Mouse (Mus musculus) T-cell, adult 66 days (primary cell): Measurements from ENCODE around the gene Mbip. TPM values are rescaled to one million over a fixed set of nuclear protein-coding genes. Genes with fewer than 3 reads are reported as not detected.

Experiments used
- total RNA-seq, 2 experiments: library from RNA; stranded (reverse); gene quantifications; 3 replicates in 1 of 2; 4 replicates in 1 of 2; pipeline ENCODE4 v1.2.4; 2023

Mbip gene
- 10 to 100 TPM; 41.7 to 48.1 TPM for total RNA-seq

DNA sequence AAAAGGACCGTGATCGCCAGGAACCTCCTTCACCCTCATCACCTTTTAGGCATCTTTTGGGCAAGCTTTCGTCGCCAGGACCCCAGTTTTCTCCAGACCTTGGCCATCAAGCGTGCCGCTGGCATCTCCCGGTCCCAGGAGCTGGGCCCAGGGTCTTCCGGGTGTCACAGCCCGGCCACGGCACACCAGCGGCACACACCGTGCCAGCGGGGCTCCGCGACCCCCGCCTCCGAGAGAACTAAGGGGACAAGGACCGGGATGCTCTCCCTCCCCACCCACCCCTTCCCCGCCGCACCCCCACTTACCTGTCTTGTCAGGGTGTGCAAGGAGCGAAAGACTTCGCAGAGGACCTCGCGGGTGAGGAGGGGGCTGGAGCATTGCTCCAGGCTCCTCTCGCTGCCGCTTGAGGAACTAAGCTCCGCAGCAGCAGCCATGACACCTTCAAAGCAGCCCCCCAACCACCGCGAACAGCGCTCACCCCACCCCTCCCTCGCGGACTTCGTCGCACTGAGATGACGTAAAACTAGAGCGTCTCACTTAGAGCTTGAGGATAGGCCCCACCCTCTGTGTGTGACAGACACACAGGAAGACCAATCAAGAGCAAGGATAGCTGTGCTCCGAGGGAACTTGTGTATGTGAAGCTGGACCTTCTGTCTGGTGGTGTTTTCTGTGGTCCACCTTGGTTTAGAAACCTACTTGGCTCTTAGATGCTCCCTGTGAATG is at the start of gene Mbip:
TSS of gene Mbip (minus strand) at position 528 of the 723 bp plus-strand sequence.

Other genes starting within 250 kb of the Mbip start
- not detected for gene Nkx2-1, start 191.0 kb upstream of the Mbip start, total RNA-seq